Mouse (Mus musculus) limb, embryonic 11.5 days (tissue): ENCODE results near the gene Pbxip1. TPM values are rescaled to one million over a fixed set of nuclear protein-coding genes. Genes with fewer than 3 reads are reported as not detected.

Experiments used
- ATAC-seq: fragments of 200-750 bp; cut with Nextera tagmentation; 2 replicates; pipeline ENCODE4 v1.8.0; 2017; ENCODE audit warnings: low read depth; ENCODE audit not compliant: insufficient number of reproducible peaks, low FRiP score, low TSS enrichment
- DNase-seq: peaks from one replicate; pipeline ENCODE4 v3.0.0-alpha.2; 2015; ENCODE audit warnings: low spot score
- H3K27ac ChIP-seq: fragments of 300-500 bp; sonication (generic); replicated peaks from 2 replicates; pipeline ENCODE4 v1.5.1; 2014; ENCODE audit warnings: low read depth, mild to moderate bottlenecking, low read length
- H3K27me3 ChIP-seq: fragments of 300-500 bp; sonication (generic); 2 replicates; pipeline ENCODE4 v1.6.1; 2014; ENCODE audit warnings: mild to moderate bottlenecking, low read length, mixed read lengths; ENCODE audit not compliant: control insufficient read depth, insufficient read depth
- H3K36me3 ChIP-seq: fragments of 300-500 bp; sonication (generic); 2 replicates; pipeline ENCODE4 v1.6.1; 2014; ENCODE audit warnings: mild to moderate bottlenecking, low read length, moderate library complexity, mixed read lengths; ENCODE audit not compliant: control insufficient read depth, insufficient read depth
- H3K4me1 ChIP-seq: fragments of 300-500 bp; sonication (generic); 2 replicates; pipeline ENCODE4 v1.6.1; 2014; ENCODE audit warnings: low read length, mixed read lengths; ENCODE audit not compliant: control insufficient read depth, insufficient read depth
- H3K4me2 ChIP-seq: fragments of 300-500 bp; sonication (generic); 2 replicates; pipeline ENCODE4 v1.6.1; 2014; ENCODE audit warnings: low read depth, mild to moderate bottlenecking, moderate library complexity; ENCODE audit not compliant: severe bottlenecking
- H3K4me3 ChIP-seq: fragments of 300-500 bp; sonication (generic); 2 replicates; pipeline ENCODE4 v1.5.1; 2014; ENCODE audit warnings: low read depth, low read length
- H3K9ac ChIP-seq: fragments of 300-500 bp; sonication (generic); 2 replicates; pipeline ENCODE4 v1.6.1; 2014; ENCODE audit warnings: mild to moderate bottlenecking, low read length
- H3K9me3 ChIP-seq: fragments of 300-500 bp; sonication (generic); 2 replicates; pipeline ENCODE4 v1.6.1; 2016; ENCODE audit warnings: low read length; ENCODE audit not compliant: control insufficient read depth
- WGBS: fragments of 180-500 bp; shearing (Covaris S2); extraction: QIAGEN DNeasy Blood & Tissue Kit; methylation state at CpG from one replicate; pipeline ENCODE4 v1.1.7; 2014; 5-methylcytosine and 5-hydroxymethylcytosine counted together
- polyA plus RNA-seq: library from polyadenylated mRNA; unstranded; fragments of >200 nt; fragmentation: Nextera tagmentation; extraction: Ambion mirVana; gene quantifications from 2 replicates; pipeline ENCODE4 v1.2.1, GENCODE M21; 2014

Pbxip1 gene
- polyA plus RNA-seq, 1 experiment from 2014 or later = 11.5 TPM

DNA sequence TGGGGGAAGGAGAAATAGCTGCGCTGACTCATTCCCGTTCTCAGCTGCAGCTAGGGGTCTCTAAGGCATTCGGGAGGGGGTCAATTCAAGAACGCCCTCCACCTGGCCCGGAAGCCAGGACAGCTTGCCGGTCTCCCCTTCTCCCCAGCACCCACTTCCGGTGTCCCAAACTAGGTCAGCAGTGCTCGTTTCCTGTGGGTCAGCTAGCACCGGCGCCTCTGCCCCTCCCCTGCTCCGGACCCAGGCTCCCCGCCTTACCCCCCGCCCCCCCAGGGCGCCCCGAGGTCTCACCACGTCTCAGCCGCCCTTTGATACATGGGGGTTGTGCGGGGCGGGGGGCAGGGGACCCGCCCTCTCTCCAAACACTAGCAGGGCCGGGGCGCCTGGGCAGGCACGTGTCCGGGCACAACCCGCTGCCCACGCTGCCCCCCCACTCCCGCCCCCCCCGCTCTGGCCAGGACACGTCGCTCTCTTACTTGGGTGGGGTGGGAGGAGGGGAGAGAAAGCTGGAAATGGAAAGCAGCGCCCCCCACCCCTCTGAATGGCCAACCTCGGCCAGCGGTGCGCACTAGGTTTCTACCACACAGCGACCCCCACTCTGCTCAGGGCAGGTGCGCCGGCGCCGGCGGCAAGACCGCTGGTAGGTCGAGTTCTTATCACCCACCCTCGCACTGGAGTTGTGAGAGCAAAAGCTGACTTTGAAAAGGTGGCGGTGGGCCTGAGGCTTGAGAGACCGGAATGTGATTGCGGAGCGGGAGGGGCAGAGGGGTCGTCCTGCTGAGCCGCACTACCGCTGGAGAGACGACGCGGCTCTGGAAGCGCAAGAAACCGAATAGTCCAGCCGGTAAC is 44.6 kb upstream of the Pbxip1 start:
- Histone ChIP-seq H3K4me1 (peaks cover 38% of the 10 kb centered on the region), H3K4me3 (peak overlapping the region; percentile 50), H3K27ac (no peak overlapping the region), H3K9me3 (no peaks in the 10 kb centered on the region), H3K36me3 (no peaks in the 10 kb centered on the region), H3K4me2 (peak overlapping the region; percentile 99), H3K27me3 (peaks cover 6% of the 10 kb centered on the region; the same call in 1 of the 2 replicates), H3K9ac (peak overlapping the region; percentile 56)
- peak; percentile 64 for DNase-seq
- no peak for ATAC-seq
- WGBS = under 1% methylated on average over 49 of the region's 56 CpGs

DNA sequence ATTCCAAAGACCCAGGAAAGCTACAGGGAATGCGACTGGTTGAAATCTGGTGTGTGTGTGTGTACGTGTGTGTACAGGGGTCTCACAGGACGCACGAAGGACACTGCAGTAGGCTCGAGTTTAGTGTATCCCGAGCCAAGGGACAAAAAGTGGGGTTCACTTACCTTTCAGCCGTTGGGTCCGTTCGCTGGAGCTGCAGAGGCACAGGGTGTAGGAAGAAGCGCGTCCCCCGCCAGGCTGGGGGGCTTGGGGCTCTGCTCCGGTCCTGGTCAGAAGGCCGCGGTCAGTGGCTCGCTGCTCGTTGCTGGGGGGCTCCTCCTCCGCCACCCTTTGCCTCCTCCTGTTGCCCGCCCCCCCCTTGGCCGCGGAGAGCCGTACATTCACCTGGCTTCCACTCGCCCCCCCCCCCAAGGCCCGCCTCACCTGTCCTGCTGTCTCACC is 43.6 kb upstream of the Pbxip1 start:
- no peak overlapping the region for H3K9ac ChIP-seq
- peak overlapping the region; percentile 50 for H3K4me3 ChIP-seq
- peaks cover 37% of the 10 kb centered on the region for H3K4me1 ChIP-seq
- WGBS = under 1% methylated on average over 16 of the region's 24 CpGs
- peaks cover 6% of the 10 kb centered on the region; the same call in 1 of the 2 replicates for H3K27me3 ChIP-seq
- no peak for ATAC-seq
- peak; percentile 48 for DNase-seq
- no peaks in the 10 kb centered on the region for H3K9me3 ChIP-seq
- peak overlapping the region; percentile 99 for H3K4me2 ChIP-seq
- no peaks in the 10 kb centered on the region for H3K36me3 ChIP-seq
- H3K27ac ChIP-seq = no peak overlapping the region

DNA sequence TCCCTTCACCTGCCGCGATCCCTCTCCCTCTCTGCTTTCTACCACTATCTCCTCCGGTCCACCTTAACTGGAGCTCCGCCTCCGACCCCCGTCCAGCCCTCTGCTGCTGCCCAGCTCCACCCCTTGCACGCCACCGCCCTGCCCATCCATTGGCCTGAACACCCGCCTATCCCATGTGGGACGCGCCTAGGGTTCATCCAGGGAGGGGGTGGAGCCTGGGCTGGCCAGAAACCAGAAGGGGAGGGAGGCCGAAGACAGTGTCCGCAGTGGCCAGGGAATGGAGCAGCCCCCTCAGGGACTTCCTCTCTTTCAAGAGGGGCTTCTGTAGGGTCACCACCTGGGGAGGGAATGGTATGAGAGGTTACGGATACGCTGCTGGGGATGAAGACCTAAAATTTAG is 42.9 kb upstream of the Pbxip1 start:
- H3K9ac ChIP-seq = peak overlapping the region; percentile 50
- peak overlapping the region; percentile 50 for H3K4me3 ChIP-seq

GRCm38 (mm10) chr3:89394006-89394893 is 42.3 kb upstream of the Pbxip1 start, which contains the start of gene Zbtb7b:
Zbtb7b (minus strand) TSS chr3:89394776.
- peaks cover 37% of the 10 kb centered on the region for H3K4me1 ChIP-seq
- 1% methylated on average over 38 of the region's 42 CpGs for WGBS
- ATAC-seq = peak; percentile 42

More for the DNA sequence above, 42.9 kb upstream of the Pbxip1 start:
- H3K4me2 ChIP-seq = peak overlapping the region; percentile 99
- peaks cover 6% of the 10 kb centered on the region; the same call in 1 of the 2 replicates for H3K27me3 ChIP-seq
- H3K4me1 ChIP-seq = peaks cover 37% of the 10 kb centered on the region
- H3K27ac ChIP-seq = peak overlapping the region; percentile 42
- under 1% methylated on average over 15 of the region's 15 CpGs for WGBS
- no peaks in the 10 kb centered on the region for H3K9me3 ChIP-seq
- DNase-seq = peak; percentile 96
- H3K36me3 ChIP-seq = no peaks in the 10 kb centered on the region
- peak; percentile 91 for ATAC-seq

DNA sequence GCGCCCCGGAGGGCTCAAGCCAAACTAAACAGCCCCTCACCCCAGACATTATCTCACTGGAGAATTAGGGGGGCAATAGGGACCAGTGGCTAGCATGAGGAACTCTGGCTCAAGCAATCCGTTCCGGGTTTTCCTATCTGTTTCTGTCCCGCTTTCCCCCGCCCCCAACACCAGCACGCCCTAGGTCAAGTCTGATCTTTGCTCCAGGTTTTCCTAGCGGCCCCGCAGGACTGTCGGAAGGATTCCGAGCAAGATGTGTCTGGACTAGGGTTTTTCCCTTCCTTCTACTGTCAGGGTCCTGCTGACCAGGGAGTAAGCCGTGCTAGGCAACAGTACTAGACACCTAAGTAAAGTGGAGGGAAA is 41.6 kb upstream of the Pbxip1 start:
- under 1% methylated on average over 10 of the region's 12 CpGs for WGBS
- peak; percentile 85 for DNase-seq
- no peaks in the 10 kb centered on the region for H3K9me3 ChIP-seq
- peaks cover 6% of the 10 kb centered on the region; the same call in 1 of the 2 replicates for H3K27me3 ChIP-seq
- peaks cover 37% of the 10 kb centered on the region for H3K4me1 ChIP-seq
- no peak overlapping the region for H3K27ac ChIP-seq
- H3K36me3 ChIP-seq = no peaks in the 10 kb centered on the region
- H3K4me3 ChIP-seq = peak overlapping the region; percentile 50
- no peak overlapping the region for H3K9ac ChIP-seq
- H3K4me2 ChIP-seq = peak overlapping the region; percentile 99
- ATAC-seq = no peak

More at GRCm38 (mm10) chr3:89394006-89394893, 42.3 kb upstream of the Pbxip1 start, which contains the start of gene Zbtb7b:
- Histone ChIP-seq H3K27me3 (peaks cover 6% of the 10 kb centered on the region; the same call in 1 of the 2 replicates), H3K36me3 (no peaks in the 10 kb centered on the region), H3K4me2 (peak within 1 kb of the TSS; percentile 99), H3K9me3 (no peaks in the 10 kb centered on the region), H3K4me3 (peak within 1 kb of the TSS; percentile 55), H3K27ac (peak within 1 kb of the TSS; percentile 42), H3K9ac (peak within 1 kb of the TSS; percentile 50)
- DNase-seq = peak; percentile 74

GRCm38 (mm10) chr3:89395419-89395805 is 41.1 kb upstream of the Pbxip1 start:
- H3K4me2 ChIP-seq = peak overlapping the region; percentile 99
- H3K27me3 ChIP-seq = peaks cover 6% of the 10 kb centered on the region; the same call in 1 of the 2 replicates
- peak overlapping the region; percentile 55 for H3K4me3 ChIP-seq
- H3K9me3 ChIP-seq = no peaks in the 10 kb centered on the region
- H3K36me3 ChIP-seq = no peaks in the 10 kb centered on the region
- under 1% methylated on average over 10 of the region's 10 CpGs for WGBS
- H3K27ac ChIP-seq = no peak overlapping the region
- DNase-seq = peak; percentile 33
- ATAC-seq = no peak
- H3K4me1 ChIP-seq = peaks cover 35% of the 10 kb centered on the region
- no peak overlapping the region for H3K9ac ChIP-seq

DNA sequence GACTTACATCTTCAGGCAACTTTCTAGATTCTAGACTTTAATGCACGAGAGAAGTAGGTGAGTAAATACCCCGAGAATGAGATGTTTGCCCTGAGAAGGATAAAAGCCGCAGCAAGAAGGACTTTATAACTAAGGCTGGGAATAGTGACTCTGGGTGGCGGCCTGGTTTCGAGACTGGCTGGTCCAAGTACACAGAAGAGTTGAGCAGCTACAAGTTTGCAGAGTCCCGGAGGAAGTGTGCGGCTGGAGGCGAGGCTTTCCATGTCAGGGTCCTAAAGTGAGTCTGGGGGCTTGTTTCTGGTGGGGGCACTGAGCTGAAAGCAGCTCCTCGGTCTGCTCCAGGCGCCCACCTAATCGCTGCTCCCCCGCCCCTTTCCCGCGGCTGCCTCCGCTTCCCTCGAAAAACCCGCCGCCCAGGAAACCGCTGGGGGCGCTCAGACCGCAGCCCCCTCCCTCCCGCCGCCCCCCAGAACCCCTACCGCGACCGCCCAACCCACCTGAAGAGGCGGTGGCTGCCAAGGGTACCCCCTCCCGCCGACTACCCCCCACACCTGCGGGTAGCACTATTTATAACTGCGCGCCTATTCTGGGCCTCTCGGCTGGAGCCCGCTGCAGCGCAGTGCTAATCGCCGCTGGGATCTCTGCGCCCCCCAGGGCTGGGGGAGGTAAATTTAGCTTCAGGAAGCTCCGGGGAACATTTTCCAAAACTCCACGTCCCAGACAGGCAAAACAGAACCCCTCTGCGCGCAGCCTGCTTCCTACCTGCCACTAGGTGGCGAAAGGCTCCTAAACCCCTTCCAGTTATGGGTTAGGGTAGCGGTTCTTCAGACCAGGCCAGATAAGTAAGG is 40.5 kb upstream of the Pbxip1 start:
- ATAC-seq = no peak
- under 1% methylated on average over 43 of the region's 44 CpGs for WGBS
- no peak overlapping the region for H3K27ac ChIP-seq
- peak overlapping the region; percentile 55 for H3K4me3 ChIP-seq
- DNase-seq = peak; percentile 86
- no peaks in the 10 kb centered on the region for H3K9me3 ChIP-seq
- H3K9ac ChIP-seq = peak overlapping the region; percentile 65
- no peaks in the 10 kb centered on the region for H3K36me3 ChIP-seq
- H3K4me1 ChIP-seq = peaks cover 34% of the 10 kb centered on the region
- peaks cover 6% of the 10 kb centered on the region; the same call in 1 of the 2 replicates for H3K27me3 ChIP-seq
- H3K4me2 ChIP-seq = peak overlapping the region; percentile 99
